Mouse (Mus musculus) ES-E14 (cell line): ENCODE results near the gene Syndig1.

Source experiments
- CHD2 ChIP-seq: IDR thresholded peaks from 2 replicates; pipeline ENCODE4 v1.6.1; 2014; ENCODE audit warnings: mild to moderate bottlenecking, low read depth, low read length, inconsistent platforms
- MAFK ChIP-seq: IDR thresholded peaks from 2 replicates; pipeline ENCODE4 v1.6.1; 2014; ENCODE audit warnings: mild to moderate bottlenecking, low read depth, low read length, inconsistent platforms; ENCODE audit not compliant: insufficient read depth
- ZC3H11A ChIP-seq: IDR thresholded peaks from 2 replicates; pipeline ENCODE4 v1.6.1; 2012; ENCODE audit warnings: low read depth, mild to moderate bottlenecking, inconsistent platforms, low read length, borderline replicate concordance
- ZNF384 ChIP-seq: IDR thresholded peaks from 2 replicates; pipeline ENCODE4 v1.6.1; 2012; ENCODE audit warnings: low read depth, low read length, inconsistent platforms

- TF ChIP-seq ZNF384: no peak
- TF ChIP-seq MAFK: no peak
- peak; percentile 57; the same call in 1 of the 2 replicates for TF ChIP-seq CHD2
- no peak for TF ChIP-seq ZC3H11A
Measured at GRCm38 (mm10) chr2:149982466-149982865, 153.5 kb downstream of the Syndig1 start.
